Mouse (Mus musculus) common myeloid progenitor, adult 5-6 weeks (primary cell): Measurements from ENCODE around the gene Zfp362. TPM values are rescaled to one million over a fixed set of nuclear protein-coding genes. Genes with fewer than 3 reads are reported as not detected.

Experiments used
- ATAC-seq: replicated peaks from 2 replicates; pipeline ENCODE4 v1.8.0; 2016; ENCODE audit warnings: low read depth, mild to moderate bottlenecking, moderate TSS enrichment, inconsistent platforms; ENCODE audit not compliant: poor library complexity, severe bottlenecking
- total RNA-seq: library from RNA; stranded (forward); fragments of 200-1000, 187-1606 nt; gene quantifications from 2 replicates; pipeline ENCODE4 v1.2.3, GENCODE M21; 2017

The Zfp362 gene
- total RNA-seq, 1 experiment from 2014 or later = 14.6 TPM

DNA sequence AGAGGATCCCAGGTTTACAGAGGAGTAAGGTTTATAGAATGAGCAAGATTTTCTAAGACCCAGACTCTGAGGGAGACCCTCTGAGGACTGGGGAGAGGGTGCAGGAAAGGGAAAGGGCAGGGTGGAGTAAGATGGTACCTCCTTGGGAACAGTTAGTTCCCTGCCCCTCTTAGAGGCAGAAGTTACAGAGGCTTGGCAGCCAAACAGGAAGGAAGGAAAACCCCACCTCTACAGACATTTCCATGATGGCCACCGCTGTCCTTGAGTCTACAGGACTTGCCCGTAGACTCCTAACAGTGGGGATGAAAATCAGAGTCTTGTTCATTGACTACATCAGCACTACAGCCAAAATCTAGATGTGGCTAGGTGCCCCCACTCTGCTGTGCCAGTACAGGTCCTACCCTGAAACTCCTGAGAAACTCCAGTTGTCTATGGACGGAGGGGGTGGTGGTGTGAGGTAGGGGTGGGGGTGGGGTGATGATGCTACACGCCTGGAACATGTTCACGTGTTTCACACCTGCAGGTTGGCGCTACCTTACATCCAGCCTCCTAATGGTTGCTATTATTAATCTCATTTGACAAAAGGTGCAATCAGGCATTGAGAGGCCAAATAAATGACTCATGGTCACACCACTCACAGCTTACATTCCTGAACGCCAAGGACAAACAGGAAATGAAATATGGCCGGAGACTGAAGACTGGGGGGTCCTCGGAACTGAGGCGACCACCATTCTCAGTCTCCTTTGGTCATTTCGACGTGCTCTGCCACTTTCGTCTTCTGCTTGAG lies 36.1 kb downstream of the Zfp362 start:
- 0 out of 2 replicates have a peak, but pooled peaks have one; percentile 3 for ATAC-seq

DNA sequence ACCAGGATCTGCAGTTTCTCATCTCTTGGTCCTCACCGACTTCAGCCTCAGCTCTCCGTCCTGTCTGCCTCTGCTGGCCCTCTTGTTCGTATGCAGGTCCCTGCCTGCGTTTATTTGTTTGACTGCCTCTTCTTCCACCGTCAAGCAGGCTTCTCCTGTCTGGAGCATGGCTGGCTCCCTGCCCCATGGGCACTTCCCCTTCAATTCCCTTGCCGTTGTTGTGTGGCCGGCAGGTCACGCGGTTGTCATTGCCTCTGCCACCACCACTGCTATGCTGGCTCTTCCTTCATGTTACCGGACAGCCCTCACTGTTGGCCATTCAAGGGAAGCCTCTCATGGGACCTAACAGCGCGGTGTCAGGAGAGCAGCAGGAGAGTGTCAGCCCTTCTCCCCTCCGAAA lies 37.7 kb downstream of the Zfp362 start:
- ATAC-seq = peak; percentile 63; the same call in 1 of the 2 replicates

DNA sequence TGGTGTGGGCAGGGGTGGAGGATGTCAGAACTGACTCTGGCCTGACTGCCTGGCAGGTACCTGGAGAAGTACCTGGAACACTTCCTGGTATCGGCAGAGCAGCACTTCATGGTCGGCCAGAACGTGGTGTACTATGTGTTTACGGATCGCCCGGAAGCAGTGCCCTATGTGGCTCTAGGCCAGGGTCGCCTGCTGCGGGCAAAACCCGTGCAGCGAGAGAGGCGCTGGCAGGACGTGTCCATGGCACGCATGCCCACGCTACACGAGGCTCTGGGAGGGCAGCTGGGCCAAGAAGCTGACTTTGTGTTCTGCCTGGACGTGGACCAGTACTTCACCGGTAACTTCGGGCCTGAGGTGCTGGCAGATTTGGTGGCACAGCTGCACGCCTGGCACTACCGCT lies 38.9 kb downstream of the Zfp362 start:
- ATAC-seq = no peak

DNA sequence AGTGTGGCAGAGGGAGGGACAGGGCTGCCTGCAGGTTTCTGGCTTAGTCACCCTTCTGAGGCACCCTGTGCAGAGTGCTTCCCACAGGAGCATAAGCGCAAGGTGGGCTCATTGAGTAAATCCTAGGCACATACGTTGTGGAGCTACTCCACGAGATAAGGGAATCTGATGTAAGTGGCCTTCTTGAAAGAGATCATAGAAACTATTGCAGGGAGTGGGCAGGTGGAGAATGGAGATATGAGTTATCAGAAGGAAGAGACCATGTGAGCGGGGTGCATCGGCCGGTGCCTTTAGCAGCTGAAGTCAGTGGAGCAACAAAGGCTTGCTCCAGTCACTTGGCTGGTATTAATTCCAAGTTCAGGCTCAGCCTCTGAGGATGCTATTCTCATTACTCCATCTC lies 45.8 kb downstream of the Zfp362 start:
- peak; percentile 45; the same call in 1 of the 2 replicates for ATAC-seq

DNA sequence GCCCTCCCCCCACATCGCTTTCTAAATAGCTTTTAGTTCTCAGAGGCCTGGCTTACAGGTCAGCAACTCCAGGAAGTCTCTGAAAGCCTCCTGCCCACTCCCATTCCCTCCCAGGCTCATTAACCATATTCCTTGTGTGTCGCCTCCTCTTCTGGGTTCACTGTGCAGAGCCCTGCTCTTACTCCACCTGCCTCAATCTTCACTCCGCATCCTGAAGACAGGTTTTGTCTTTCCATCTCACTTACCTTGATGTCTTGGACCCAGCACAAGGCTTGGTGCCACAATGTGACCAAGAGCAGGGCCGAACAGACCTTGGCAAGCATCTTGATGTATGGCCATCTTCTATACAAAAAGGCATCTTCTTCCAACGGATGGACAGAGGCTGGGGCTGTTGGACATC lies 46.6 kb downstream of the Zfp362 start:
- no peak for ATAC-seq

DNA sequence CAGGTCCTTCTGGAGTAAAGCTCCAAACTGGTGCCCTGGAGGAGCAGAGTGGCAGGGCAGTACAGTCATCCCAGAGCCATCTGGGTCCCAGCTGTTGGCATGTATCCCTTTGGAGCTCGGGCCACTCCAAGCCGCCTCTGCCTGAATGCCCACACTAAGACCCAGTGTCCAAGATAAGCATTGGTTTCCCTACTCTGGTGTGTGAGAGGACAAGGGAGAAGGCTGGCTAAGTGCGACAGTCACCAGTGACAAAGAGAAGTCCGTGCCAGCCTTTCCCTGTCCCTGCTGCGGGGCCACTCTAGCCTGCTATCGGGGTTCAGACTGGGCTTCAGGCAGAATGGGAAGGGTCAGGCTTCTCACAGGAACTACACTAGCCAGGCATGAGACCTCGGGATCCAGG lies 49.9 kb downstream of the Zfp362 start:
- no peak for ATAC-seq

DNA sequence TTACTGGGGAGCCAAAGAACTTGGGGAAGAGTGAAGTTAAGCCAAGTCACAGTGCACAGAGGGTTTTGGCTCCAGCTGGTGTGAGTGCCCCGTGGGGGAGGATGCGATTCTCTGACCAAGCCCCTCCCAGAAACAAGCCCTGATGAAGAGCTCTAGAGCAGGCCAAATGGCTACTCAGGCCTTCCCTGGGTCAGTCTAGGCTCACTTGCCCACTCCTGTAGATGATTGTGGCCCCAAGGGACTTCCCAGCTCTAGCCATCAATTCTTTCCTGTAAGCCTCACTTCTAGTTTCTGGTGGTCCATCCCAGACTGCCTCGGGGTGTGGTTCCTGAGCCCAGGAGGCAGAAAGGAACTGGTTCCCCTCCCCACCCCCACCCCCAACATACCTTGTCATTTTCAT lies 50.8 kb downstream of the Zfp362 start, which contains the start of gene A3galt2:
Gene A3galt2 (plus strand): TSS at position 301 of the 400 bp plus-strand sequence.
- ATAC-seq = no peak

DNA sequence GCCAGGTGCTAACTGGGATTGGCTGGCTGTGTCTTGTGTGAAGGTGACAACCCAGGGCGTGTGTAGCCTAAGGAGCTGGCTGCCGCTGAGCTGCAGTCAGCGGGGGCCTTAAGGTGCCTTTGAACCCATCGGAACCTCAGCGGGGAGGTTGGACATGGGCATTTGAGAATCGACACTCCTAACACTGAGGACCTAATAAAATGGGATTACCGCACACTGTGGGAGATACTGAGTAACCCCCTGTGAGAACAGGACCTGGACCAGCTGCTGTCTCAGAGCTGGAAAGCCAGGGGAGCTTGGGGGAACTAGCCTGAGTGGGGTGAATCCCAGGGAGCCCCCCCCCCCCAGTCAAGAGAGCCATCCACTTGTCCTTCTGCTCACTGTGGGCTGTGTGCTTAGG lies 52.3 kb downstream of the Zfp362 start:
- ATAC-seq = no peak

DNA sequence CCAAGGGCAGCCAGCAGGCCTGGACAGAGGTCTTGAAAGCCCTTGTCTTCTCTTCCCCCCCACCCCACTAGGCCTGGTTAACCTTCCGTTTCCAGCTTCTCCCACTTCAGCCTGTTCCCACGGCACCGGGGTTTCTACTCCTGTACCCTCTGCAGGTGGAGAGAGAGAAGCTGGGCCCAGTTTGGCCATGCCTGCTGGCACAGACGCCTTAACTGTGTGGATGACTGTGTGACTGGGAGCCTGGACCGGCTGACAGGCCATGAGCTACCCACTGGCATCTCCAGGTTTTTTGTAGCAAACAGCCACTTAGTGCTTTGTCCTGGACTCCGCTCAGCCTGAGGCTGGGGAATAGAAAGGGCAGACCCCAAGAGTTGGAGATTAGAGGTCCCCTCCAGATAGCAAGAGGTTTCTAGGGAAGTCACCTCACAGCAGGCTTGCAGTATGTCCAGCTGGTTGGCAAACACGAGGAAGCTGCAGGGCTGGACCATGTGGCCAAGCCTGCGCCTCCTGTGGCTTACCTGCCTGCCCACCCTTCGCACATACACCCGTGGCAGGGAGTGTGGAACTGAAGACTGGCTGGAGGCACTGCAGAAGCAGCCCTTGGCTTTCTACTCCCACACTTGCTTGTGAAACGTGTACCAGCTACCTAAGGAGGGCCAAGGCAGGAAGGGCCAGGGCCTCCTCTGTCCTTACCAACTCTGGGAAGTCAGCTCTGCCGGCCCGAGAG lies 53.7 kb downstream of the Zfp362 start:
- ATAC-seq = no peak

DNA sequence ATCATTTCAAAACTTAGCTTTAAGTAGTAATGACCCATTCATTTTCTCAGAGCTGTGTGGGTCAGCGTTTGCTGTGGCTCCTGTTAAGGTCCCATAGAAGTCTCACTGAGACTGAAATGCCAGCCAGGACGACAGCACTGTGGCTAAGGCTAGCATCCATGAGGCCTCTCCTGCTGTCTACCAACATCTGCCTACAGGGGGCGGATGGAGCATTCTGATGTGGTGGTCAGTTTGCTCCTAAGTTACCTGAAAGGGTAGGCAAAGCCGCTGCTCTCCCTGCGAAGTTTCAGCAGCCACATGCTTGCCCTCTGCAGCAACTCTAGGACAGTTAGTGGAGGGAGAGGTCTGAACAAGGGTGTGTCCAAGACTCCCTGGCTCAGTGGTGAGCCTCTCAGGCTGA lies 54.8 kb downstream of the Zfp362 start:
- no peak for ATAC-seq

DNA sequence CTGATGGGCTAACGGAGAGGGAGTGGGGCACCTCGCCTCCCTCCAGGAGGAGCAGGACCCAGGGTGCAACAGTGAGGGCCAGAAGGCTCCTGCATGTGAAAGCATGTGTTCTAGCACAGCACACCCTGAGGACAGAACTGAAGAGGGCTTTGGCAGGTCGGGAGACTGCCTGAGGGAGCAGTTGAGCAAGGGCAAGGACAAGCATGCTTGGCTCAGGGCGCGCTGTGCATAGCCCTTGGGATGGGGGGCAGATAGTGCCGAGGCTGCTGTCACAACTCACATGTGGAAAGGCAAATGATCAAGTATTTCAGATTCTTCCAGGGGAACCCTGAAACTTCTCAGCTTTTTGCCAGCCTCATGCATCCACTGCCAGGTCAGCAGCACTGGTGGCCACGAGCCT lies 57.5 kb downstream of the Zfp362 start:
- ATAC-seq = no peak

DNA sequence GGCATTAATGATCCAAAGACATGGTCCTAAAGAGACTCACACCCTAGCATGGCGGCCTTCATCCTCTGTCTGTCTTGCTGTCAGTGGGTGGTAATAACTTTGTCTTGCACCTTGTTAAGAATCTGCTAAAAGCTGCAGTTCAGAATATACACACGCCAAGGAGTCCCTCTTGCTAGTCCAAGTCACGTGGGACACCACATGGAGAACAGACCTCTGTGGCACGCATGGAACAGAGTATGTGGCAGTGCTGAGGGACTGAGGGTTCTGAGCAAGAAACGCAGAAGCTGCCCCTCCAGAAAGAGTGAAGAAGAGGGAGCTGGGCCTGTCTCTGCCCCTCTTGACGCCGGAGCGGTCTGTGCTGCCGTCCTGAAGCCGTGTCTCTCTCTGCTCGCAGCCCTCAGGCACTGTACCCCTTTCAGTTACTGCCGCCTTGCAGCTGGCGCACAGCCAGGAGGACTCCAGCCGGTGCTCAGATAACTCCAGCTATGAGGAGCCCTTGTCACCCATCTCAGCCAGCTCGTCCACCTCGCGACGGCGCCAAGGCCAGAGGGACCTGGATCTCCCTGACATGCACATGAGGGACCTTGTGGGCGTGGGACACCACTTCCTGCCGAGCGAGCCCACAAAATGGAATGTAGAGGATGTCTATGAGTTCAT lies 58.1 kb downstream of the Zfp362 start:
- peak; percentile 45; the same call in 1 of the 2 replicates for ATAC-seq

DNA sequence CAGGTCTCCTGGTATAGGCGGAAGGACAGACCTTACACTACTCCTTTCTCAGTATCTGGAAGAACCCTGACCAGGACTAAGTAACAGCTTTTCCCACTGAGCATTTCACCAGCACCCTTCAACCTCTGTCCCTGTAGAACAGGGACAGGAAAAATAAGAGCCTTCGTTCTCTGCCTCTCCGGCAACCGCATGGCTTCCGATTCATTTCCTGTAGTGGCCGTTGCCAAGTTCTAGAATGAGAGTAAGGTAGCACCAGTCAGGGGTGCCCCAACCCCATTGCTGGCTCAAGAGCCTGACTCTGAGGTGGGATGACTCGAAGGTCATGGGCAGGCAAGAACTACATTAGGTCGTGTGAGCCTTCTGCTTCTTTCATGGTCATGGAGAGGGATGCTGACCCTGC lies 60.7 kb downstream of the Zfp362 start:
- peak; percentile 55 for ATAC-seq

DNA sequence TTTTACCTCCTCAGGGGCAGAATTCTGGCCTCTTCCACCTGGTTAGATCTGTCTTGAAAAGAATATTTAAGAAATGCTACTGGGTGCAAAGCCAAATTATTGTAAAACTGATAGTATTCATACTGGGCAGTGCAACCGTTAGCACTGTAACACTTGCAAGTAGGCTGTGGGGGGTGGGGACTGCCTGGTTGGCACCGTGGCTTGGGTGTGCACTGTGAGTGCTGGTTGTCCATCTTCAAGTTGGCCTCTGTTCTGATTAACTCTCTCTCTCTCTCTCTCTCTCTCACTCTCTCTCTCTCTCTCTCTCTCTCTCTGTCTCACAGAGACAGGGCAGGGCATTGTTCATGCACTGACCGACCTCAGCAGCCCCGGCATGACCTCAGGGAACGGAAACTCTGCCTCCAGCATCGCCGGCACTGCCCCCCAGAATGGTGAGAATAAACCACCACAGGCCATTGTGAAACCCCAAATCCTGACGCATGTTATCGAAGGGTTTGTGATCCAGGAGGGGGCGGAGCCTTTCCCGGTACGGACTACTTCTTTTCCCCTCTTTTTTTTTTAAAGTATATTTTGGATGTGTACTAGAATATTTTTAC lies 62.7 kb downstream of the Zfp362 start:
- ATAC-seq = no peak

DNA sequence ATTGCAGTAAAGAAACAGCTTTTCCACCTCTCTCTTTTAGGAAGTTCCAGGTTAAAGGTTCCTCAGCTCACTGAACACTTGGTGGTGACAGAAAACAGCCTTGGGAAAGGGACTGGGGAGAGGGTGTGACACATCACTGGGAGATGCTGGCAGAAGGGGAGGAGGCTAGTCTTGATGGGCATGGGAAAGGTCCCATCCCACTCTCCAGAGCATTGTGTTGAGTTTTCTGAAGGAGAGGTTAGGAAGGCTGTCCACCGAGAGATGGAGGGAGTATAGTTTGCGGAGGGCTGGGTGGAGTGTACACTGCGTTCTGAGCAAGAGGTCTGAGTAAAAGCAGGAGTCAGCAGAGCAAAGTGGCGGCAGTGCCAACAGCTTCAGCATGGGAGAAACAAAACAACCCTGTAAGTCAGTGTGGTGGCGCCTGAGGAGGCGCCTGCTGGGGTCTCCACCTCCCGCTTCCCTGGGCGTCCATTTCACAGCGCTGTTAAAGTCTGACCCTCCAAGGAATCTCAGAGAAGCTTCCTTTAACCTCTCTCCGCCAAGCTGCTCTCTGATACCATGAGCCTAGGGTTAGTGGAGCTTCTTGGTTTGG lies 63.4 kb downstream of the Zfp362 start:
- ATAC-seq = no peak

DNA sequence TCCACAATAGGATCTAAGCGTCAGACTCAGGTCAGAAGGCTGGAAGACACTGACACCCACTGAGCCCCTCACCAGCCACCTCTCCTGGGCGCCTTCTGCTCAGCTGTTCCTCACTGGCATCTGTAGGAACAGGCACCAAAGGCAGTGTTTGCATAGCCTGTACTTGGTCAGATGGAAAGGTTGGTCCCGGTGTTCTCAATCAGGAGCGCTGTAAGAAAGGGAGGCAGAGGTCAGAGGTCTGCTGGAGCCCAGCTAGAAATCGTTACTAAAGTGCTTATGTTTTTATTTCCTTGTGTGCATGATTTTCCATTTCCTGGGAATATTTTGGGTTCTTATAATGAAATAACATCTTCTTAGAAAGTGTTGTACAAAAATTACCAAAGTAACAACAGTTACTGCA lies 63.9 kb downstream of the Zfp362 start:
- ATAC-seq = no peak

DNA sequence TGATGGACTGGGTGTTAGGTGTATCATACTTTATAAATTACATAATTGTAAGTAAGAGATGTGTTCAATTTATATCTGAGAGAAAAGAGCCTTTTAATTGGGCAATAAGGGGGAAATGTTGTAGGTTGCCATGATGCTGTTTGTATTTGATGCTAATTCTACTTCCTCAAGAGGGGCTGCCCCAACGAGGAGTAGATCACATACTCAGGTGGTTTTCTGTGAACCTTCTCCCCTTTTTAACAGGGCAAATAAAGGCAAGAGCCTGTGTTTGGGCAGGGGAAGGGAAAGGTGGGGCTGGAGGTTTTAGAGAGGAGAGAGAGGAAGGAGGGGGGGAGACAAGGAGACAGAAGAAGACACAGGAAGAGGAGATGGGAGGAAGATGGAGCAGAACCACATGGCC lies 65.0 kb downstream of the Zfp362 start:
- no peak for ATAC-seq

DNA sequence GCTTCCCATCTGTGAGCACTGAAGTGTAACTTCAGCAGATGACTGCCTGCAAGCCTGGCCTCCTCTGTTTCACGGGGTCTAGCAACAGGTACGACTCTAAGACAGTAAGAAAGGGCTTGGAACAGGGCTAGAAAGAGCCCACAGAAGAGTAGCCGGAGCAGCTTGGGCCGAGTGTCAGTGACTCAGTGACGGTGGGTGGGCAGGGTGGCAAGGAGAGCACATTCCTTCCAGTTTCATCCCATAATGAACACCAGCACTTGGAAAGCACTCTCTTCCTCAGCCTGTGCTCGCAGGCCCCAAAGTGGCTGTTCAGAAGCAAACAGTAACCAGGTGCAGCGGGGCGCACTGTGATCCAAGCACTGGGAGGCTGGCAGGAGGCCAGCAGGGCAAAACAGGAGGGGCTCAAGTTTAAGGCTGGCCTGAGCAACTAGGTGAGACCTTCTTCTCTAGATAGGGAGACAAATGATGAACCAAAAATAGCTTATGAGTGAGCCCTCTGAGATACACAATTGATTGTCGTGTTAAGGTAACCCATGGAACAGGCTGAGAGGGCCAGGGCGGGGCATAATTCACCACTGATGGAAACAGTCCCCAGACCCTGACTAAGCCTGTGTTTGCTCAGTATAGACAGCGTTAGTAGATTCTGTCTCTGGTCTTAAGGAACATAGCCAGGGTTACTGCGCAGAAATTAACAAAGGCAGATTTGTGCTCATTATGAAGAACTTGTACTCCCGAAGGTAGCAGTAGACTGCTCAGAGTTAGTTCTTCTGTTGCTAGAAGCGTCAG lies 67.8 kb downstream of the Zfp362 start:
- no peak for ATAC-seq

DNA sequence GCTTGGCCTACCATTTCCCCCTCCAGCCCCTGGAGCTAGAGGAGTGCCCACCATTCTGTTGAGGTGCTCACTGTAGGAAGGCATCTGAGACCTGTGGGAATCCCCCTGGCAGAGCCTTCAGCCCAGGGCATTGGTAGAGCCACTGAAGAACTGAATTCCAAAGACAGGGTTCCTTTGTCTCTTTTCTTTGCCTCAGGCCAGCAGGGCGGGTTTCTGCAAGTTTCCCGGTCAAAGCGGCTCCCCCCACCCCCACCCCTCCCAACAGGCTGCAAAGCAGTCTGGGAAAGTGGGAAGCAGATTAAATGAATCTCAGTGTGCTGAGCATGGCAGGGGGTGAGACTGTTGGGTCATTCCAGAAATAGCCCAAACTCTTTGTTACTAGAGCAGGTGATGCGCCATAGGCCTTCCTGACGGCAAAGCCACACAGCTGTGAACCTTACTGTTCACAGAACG lies 68.7 kb downstream of the Zfp362 start:
- ATAC-seq = no peak
